Mouse (Mus musculus): ENCODE measurements around the gene Pkmyt1. TPM values are rescaled to one million over a fixed set of nuclear protein-coding genes. Genes with fewer than 3 reads are reported as not detected.

The Pkmyt1 gene
- total RNA-seq, 2 experiments from 2014 or later, result 3.7 to 4.0 TPM

DNA sequence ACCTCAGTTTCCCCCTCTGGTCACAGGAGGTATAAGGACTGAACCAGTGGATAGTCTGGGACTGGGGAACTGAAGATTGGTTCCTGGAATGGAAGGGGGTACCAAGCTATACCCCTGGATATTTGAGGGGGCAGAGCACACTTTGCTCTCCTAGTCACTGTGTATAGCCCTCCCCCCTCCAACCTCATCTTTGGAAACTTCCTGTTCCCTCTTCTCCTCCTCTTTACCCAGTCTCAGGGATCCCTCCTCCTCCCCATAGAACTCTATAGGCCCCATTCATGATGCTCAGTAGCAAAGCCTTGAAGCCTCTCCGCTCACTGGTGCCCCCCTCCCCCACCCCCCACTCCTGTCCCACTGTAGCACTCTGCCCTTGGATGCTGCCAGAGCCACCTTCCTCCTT is 6.7 kb upstream of the Pkmyt1 start:
- no peak for DNase-seq (ENCODE audit: low spot score in 2 of 2)

DNA sequence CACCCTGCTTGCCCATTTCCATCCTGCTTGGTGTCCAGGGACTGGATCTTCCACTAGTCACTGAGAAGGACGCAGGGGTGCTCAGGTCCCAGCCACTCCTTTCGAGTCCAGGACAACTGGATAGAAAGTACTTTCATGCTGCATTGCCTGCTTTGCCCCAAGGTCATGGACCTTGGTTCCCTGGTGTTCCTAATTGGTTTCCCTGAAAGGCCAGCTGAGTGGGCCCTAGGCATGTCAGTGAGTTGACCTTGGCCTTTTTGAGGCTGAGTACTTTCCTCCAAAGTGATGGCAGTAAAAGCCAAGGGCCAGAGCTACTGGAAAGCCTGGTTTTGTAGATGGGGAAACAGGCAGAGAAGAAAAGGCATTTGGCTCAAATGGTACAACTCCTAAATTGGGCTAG is 4.2 kb upstream of the Pkmyt1 start:
- DNase-seq (ENCODE audit: low spot score in 2 of 2), result no peak

DNA sequence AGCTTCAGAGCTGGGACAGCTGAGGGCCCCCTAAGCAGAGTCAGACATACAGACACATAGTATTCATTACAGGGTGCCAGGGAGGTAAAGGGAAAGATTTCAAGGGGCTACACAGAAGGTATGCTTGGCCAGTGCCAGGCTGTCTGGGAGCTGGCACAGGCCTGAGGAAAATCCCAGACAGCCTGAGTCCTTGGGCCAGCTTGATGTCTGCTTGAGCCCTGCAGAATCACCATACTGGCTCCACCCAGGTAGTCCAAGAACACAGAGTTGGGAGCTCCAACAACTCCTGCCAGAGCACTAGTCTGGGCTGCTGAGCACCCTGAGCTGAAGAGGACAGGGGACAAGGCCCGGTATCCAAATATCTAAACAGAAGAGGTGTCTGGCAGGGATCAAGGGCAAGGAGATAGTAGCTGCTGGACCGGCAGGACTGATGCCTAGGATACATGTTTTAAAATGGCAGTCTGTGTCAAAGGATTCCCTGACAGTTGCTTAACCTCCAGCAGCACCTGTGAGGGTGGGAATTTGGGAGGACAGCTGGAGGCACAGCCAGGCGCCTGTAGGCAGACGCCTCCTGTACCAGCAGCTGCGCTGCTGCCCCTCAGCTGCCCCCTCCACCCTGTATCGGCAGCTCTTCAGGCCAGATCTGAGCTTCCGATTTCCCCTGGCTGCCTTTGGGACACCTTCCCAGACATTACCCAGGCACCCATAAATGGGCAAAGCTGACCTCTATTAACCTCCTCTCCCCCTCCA is 3.6 kb upstream of the Pkmyt1 start, which contains the start of gene 1520401A03Rik:
Gene 1520401A03Rik, minus strand, starts transcription at position 408 of the 750 bp plus-strand sequence.
- DNase-seq (ENCODE audit: low spot score in 2 of 2), result no peak

DNA sequence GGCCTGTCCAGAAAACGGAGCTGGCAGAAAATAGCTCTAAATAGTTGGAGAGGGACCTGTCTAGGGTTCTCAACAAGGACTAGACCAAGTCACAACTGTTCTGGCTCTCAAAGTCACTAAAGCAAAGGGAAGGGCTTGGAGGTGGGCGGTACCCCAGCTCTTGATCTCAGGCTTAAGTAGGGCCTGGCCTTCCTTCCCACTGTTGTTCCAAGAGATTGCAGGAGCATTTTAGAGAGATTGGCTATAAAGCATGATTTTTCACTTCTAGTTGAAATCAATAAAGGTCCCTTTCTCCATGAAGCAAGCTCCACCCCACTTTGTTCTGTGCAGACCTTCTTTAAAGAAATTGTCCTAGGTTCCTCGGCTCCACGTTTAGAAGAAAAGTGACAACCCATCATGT is 659 bp upstream of the Pkmyt1 start:
- no peak for DNase-seq (ENCODE audit: low spot score in 2 of 2)

DNA sequence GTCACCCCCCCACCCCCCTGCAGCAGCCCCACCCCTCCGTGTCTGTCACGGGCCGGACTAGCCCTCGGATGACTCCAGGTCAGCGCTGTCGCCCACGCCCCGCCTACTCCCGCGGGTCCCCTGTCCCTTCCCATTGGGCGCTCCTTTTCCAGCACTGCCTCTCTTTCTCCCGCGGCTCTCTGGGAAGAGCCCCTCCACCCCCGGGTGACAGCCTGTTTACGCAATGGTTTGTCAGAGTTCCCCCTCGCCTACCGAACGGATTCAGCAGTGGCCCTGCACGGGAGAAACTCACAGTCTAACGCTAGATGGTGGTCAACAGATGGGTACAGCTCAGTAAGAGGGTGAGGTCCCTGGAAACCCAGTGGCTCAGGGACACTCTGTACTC is 614 bp downstream of the Pkmyt1 start:
- peak; percentile 34 to 69 for DNase-seq (ENCODE audit: low spot score in 2 of 2)

DNA sequence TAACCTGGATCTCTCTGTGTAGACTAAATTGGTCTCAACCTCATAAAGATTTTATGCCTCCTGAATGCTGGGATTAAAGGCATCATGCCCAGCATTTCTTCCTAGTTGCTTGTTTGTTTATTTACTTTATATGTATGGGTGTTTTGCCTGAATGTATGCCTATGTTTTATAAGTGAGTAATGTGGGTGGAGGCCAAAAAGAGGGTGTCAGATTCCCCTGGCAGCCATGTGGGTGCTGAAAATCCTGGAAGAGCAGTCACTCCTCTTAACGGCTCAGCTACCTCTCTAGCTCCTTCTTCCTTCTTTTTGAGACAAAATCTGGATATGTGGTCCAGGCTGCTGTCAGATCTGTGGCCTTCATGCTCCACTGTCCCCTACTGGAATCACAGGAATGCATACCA is 4.3 kb downstream of the Pkmyt1 start:
- no peak for DNase-seq (ENCODE audit: low spot score in 2 of 2)

DNA sequence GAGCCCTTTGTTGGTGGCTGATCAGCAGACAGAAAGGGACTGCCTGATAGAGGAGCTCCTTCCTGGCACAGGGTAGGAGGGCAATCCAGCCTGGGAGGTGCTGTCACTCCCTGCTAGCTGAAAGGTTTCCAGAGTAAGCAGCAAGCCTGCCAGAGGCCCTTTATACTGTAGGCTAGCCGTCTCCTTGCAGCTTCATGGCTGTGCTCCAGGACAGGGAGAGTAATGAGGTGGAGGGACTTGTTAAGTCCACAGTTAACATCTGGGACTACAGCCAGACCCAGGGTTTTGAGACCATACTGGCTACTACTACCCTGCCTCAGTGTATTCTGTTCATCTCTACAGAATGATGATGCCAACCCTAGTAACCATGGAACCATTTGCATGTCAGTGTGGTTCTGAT is 8.2 kb downstream of the Pkmyt1 start:
- no peak for DNase-seq (ENCODE audit: low spot score in 2 of 2)

DNA sequence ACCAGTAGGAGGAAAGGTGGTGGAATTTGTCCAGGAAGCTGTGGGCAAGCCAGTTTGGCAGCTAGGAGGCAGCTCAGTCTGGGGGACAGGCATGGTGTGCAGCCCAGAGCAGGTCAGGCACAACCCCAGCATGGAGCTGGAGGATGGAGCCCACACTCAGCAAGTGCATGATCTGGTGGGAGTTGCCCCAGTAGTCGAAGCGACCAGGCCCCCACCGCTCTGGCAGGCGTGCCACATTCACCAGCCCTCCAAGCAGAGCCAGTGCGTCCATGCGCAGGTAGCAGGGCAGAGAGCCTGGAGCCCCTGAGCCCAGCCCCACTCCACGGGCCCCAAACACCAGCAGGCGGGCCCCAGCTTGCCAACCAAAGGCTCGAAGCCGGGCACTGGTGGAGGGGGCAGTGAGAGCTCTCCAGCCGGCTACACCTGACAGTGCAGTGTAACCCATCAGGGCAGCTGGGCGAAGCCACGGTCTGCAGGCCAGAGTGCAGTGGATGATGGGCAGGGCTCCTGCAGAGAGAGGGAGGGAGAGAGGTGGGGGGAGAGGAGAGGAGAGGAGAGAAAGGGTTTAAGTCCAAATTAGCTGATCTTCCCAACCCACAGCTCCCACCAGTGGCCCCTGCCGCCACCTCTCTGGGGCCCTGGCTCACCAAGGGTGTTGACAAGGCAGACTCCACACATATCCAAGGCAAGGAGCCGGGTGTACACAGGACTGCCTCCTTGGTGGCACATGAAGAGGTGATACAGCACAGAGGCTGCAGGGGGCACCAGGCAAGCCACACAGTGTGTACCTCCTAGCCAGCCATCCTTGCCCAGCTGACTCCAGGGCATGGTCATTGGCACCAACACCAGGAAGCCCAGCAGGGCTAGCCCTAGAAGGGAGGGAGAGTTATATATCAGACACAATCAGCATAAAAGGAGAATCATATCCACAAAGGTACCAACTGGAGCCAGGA is 11.6 kb downstream of the Pkmyt1 start:
- DNase-seq (ENCODE audit: low spot score in 2 of 2), result no peak

DNA sequence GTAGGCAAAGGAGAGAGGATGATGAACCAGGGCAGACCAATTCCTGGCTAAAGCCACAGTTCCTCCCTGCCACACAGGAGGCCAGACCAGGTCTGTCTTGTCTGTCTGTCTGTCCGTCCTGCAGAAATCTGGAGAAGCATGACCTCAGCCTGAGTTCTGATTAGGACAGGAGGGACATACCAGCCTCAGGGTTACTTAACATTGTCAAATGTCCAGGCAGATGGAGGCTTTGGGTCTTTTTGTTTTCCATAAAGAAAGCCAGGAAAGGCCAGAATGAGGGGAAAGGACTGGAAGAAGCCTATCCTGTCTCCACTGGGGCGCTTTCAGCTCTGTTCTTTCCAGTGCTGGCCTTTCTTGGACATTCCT is 12.7 kb downstream of the Pkmyt1 start:
- DNase-seq (ENCODE audit: low spot score in 2 of 2), result no peak

DNA sequence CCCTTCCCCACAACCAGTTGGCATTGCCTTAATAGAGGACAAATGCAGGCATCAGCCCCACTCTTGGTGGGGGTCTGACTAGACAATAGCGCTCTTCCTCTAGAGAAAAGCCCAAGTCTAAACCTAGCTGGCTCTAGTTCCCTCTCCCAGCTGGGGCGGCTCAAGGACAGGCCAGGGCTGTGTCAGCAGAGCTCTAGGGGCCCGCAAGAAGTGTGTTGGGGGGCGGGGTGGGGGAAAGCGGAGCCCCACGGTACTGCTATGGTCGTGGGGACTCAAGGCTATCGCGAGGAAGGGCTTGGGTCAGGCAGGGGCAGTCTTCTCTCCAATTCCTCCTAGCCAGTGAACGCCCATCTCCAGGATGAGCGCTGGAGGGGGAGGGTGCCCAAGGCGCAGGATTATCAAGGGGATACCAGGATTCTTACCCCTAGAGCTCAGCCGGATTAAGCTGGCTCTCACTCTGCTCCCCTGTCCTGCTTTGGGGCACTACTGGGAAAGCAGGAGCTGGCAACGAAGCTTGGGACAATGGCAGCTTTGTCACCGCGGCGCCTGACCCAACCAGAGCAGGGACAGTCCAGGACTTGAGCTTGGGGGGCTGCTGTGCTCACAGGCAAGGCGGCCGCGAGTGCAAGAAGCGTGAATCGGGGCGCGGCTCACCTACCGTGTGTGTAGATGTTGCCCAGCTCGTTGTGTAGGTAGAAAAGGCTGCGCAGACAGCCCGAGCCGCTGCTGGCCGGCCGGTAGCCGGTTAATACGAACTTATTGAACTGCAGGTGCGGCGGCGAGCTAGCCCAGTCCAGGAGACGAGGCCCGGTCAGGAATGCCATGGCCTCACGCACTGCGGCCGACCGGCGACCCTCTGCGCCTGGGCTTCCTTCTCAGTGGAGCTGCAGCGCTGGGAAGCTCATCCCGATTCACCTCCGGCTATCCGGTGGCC is 13.3 kb downstream of the Pkmyt1 start:
- peak in 1 of 2 experiments; percentile 41 for DNase-seq (ENCODE audit: low spot score in 2 of 2)

DNA sequence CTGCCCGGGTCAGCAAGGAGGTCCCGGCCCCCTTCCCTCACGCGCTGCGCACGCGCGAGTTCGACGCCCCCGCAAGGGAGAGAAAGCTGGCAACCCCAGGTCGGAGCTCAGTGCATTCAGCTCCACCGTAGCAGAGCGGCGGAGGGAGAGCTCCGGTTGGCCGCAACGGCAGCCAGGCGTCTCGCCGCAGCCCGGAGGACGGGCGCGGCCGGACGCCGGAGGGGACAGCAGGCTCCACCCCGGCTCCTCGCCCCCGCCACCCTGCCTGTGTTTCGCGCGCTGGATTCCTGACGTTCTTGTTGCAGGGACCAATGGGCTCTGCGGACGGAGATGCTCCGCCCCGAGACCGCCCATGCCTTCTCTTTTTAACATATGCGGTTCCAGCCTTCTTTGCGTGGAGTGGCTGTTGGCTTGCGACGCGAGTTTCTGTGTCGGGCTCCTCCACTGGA is 14.0 kb downstream of the Pkmyt1 start:
- peak; percentile 85 to 94 for DNase-seq (ENCODE audit: low spot score in 2 of 2)

DNA sequence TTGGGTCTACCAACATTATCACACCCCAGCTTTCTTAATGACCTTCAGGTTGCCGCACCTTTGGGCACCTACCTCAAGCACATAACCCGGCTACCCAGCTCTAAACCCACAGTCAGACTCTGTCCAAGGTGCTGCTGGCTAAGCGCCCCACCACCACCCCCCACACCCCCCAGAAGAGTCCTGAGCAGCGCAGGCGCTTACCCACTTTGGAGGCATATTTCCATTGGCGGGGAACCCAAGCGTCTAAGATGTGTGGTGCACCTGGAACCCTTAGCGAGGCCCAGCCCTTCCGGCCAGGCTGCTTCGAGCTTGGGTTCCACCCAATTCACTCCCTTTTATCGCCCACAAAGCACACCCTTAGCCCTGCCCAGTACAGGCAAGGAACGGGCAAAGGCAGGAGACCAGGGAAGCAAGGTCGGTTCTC is 14.5 kb downstream of the Pkmyt1 start, which contains the start of gene Paqr4:
Gene Paqr4, minus strand, starts transcription at position 270 of the 424 bp plus-strand sequence.
- no peak for DNase-seq (ENCODE audit: low spot score in 2 of 2)

DNA sequence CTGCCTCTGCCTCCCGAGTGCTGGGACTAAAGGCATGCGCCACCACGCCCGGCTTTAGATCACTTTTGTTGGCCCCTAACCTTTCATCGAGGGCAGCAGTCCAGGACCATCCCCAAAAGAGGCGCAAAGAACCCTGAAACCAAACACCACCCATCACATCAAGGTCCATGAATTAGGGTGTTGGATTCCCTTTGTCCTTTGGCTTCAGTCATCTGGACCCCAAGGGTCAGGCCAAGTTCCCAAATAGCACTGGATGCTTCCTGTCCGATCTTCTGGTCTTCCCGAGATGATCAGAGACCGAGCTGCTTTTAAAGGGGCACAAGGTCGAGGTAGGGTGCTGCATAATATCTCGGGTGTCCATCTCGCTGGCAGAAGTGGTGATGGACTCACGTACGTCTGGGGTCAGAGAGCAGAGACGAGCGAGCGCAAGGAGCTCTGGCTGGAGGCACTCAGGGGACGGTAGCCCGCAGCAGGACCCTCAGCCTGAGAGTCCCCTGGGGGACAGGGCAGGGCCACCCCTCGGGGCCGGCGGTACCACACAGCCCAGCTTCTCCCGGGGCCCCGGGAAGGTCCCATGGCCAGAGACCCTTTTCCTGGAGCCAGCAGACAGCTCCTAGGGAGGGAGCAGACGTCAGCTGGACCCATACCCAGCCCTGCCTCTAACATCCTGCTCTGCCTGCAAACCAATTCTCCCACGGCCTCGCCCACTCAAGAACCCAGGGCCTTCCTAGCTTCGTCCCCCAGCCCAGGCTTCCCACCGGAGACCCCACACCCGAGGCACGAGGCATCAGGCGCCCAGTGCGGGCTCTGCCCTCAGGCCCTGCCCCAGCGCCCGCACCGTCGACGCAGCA is 15.4 kb downstream of the Pkmyt1 start:
- no peak for DNase-seq (ENCODE audit: low spot score in 2 of 2)

DNA sequence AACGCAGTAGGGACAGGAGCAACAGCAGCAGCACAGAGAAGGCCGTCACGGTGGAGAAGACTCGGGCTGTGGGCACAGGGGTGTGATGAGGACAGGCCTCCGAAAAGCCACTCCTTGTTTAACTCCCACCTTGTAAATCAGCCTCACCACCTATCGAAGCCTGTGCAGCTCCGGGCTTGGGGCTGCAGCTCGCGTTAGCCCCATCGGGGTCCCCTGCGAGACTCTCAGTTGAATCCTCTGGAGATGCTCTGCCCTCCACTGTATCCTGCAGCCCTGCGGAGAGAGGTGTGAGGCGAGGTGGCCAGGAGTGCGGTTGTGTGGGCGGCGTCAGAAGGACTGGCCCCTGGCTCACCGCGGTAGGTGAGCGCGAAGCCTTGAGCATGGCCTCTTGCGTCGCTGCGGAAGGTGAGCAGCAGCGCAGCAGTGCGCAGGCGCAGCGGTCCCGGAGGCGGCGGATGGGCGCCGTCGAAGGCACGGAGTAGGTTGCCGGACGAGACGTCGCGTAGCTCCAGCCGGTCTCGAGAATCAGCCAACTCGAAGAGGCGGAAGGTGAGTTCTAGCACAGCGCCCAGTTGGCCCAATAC is 16.2 kb downstream of the Pkmyt1 start:
- no peak for DNase-seq (ENCODE audit: low spot score in 2 of 2)

DNA sequence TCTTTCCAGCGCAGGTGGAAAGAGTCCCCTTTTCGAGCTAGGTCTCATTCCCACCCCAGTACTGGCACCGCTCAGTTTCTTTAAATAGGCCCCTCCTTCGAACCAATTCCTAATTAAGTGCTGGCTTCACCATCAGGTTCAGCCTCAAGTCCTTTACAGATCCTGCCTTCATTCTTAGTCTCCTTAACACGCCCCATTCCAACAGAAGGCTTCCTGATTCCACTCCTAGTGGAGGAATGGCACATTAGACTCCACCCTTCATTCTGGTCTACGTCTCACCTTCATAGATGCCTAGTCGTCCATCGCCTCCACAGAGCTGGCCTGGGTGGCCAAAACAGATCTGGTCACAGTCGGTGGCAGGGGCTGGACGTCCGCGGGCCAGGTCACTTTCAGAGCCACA is 16.8 kb downstream of the Pkmyt1 start:
- DNase-seq (ENCODE audit: low spot score in 2 of 2), result no peak

DNA sequence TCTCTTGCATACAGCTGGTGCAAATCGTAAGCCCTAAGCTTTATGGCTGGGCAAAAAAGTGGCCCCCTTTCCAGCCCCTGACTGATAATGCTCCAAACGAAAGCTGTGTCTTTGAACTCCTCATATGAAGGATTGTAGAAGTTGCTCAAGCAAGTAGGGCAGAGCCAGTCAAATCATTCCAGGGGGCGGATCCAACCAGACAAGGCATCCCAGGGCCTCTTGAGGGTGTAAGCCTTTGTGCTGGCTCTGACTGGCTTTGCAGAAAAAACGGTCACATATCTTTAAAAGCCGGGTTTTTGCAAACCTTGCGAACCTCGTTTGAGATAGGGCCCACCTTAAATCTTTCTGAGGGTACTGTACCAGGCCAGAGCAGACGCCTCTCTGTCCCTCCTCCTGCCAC is 17.9 kb downstream of the Pkmyt1 start:
- DNase-seq (ENCODE audit: low spot score in 2 of 2), result no peak

DNA sequence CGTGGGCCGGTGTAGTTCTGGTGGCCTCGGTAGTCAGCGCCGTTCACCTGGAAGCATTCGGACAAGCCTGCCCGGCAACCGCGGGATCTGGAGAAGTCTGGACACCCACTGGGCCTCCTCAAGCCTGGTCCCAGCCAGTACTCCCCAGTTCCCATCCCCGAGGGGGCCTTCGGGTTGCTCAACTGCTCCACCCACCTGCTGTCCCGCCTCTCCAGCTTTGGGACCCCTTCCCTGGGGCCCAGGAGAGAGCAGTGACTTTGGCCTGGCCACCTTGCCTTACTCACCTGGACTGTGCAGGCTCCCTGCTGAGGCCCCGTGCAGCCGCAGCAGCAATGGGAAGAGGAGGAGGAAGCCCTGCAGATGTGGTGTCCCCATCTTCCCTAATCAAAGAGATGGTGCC is 18.5 kb downstream of the Pkmyt1 start:
- no peak for DNase-seq (ENCODE audit: low spot score in 2 of 2)

DNA sequence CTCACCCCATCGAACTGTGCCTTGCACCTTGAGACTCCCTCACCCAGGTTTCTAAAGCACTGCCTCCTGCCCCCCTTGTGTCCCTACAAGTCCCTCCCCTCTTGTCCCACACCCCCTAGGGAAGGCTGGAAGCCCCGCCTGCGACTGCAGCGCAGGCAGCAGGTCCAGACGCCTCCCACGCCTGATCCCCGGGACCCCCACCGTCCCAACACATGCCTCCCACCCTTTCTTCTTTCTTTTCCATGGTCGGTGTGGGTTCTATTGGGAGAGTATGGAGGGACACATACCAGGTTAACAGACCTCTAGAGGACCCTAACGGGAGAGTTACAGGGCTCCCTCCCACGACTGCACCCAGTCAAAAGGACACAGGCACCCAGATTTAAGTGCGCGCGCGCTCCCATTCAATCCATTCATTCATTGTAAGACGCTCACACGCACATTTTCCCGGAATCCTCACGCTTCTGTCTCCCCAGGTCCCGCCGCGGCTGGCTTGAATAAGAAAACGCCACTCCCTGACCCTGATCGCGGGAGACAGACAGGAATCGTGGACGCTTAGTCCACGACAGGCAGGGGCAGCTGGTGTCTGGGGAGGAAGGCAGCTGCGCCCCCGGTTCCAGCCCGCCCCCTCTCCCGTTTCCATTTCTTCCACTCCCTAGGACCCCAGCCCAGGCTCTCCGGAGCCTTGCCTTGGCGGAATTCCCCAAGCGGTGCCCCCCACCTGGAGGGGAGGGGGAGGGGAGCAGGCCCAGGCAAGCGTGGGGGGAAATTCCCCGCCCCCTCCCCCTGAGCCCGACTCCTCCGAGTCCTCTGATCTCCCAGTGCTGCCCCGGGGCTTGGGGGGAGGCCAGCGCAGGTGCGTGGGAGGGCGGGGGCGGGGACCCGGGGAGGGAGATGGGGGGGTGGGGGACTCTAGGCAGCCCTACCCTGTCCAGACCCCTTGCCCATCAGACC is 19.4 kb downstream of the Pkmyt1 start, which contains the start of gene Kremen2:
Gene Kremen2, minus strand, starts transcription at position 533 of the 951 bp plus-strand sequence.
- DNase-seq (ENCODE audit: low spot score in 2 of 2), result no peak
